Mouse (Mus musculus): ENCODE measurements around the gene Tnks1bp1.

The Tnks1bp1 gene

GRCm38 (mm10) chr2:85038336-85038735 is 9.5 kb upstream of the Tnks1bp1 start:
- no peak for DNase-seq (ENCODE audit: low spot score)

- no peak for DNase-seq (ENCODE audit: low spot score)
Observed at GRCm38 (mm10) chr2:85043623-85044022, 4.2 kb upstream of the Tnks1bp1 start.

GRCm38 (mm10) chr2:85046222-85046621 is 1.6 kb upstream of the Tnks1bp1 start:
- no peak for DNase-seq (ENCODE audit: low spot score)

- DNase-seq (ENCODE audit: low spot score) = no peak
Observed at GRCm38 (mm10) chr2:85047081-85047480, 741 bp upstream of the Tnks1bp1 start.

- peak; percentile 76 for DNase-seq (ENCODE audit: low spot score)
Observed at GRCm38 (mm10) chr2:85048168-85048751, 438 bp downstream of the Tnks1bp1 start.

GRCm38 (mm10) chr2:85049277-85049676 is 1.5 kb downstream of the Tnks1bp1 start:
- DNase-seq (ENCODE audit: low spot score) = no peak

- DNase-seq (ENCODE audit: low spot score) = peak; percentile 79
Observed at GRCm38 (mm10) chr2:85050001-85050634, 2.3 kb downstream of the Tnks1bp1 start.

- no peak for DNase-seq (ENCODE audit: low spot score)
Observed at GRCm38 (mm10) chr2:85050746-85051145, 2.9 kb downstream of the Tnks1bp1 start.

GRCm38 (mm10) chr2:85053192-85053816 is 5.5 kb downstream of the Tnks1bp1 start:
- DNase-seq (ENCODE audit: low spot score) = no peak

- no peak for DNase-seq (ENCODE audit: low spot score)
Observed at GRCm38 (mm10) chr2:85056711-85057110, 8.9 kb downstream of the Tnks1bp1 start.

- DNase-seq (ENCODE audit: low spot score) = no peak
Observed at GRCm38 (mm10) chr2:85059677-85060076, 11.9 kb downstream of the Tnks1bp1 start.

- DNase-seq (ENCODE audit: low spot score) = peak; percentile 36
Observed at GRCm38 (mm10) chr2:85060591-85061060, 12.8 kb downstream of the Tnks1bp1 start.

GRCm38 (mm10) chr2:85061107-85061541 is 13.3 kb downstream of the Tnks1bp1 start:
- no peak for DNase-seq (ENCODE audit: low spot score)

GRCm38 (mm10) chr2:85065141-85065875 is 17.5 kb downstream of the Tnks1bp1 start:
- no peak for DNase-seq (ENCODE audit: low spot score)

GRCm38 (mm10) chr2:85066937-85067336 is 19.1 kb downstream of the Tnks1bp1 start:
- DNase-seq (ENCODE audit: low spot score) = no peak

GRCm38 (mm10) chr2:85067903-85068625 is 20.2 kb downstream of the Tnks1bp1 start:
- no peak for DNase-seq (ENCODE audit: low spot score)

GRCm38 (mm10) chr2:85068626-85069025 is 20.8 kb downstream of the Tnks1bp1 start:
- DNase-seq (ENCODE audit: low spot score) = no peak

GRCm38 (mm10) chr2:85070086-85070485 is 22.3 kb downstream of the Tnks1bp1 start:
- DNase-seq (ENCODE audit: low spot score) = no peak

GRCm38 (mm10) chr2:85071921-85072320 is 24.1 kb downstream of the Tnks1bp1 start:
- no peak for DNase-seq (ENCODE audit: low spot score)

- no peak for DNase-seq (ENCODE audit: low spot score)
Observed at GRCm38 (mm10) chr2:85073751-85074150, 25.9 kb downstream of the Tnks1bp1 start.

- no peak for DNase-seq (ENCODE audit: low spot score)
Observed at GRCm38 (mm10) chr2:85088716-85089646, 41.2 kb downstream of the Tnks1bp1 start.

Data from embryo, embryonic 10.5 days (tissue).